In the genomic region with DNA sequence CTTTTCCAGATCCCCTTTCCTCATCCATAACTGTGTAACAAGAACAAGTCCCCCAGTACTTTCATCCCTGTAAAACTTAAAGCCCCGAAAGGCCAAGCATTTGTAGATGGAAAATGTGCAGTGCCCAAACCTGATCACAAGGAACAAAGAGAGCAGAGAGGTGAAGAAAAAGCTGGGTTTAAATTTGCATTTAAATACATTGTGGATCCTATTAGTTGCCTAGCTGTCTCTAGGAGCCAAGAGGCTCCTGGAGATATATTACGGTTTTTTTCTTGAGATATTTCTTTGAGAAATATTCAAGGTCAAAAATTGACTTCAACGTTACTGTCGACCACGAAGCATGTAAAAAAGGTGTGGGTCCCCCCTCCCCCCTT, we compare ENCODE assay signal across 9 mouse cellular contexts. TPM values are rescaled to one million over a fixed set of nuclear protein-coding genes. Genes with fewer than 3 reads are reported as not detected.
DNase-seq lines count a peak whose midpoint lies in the region; ATAC-seq and TF ChIP-seq lines count a peak whose summit lies in the region.
"Had no signal": no experiment of that assay in that cellular context is flagged by ENCODE, and none has a peak within 500 bp of the region (broad histone marks: within the 10 kb centered on the region; RNA-seq: fewer than 3 reads in every experiment).

No protein-coding gene starts in this region.

- no peak for DNase-seq in heart, adult 9 months (ENCODE audit: low spot score in 2 of 2)
- no peak for DNase-seq in ovary, postnatal 36 days (ENCODE audit: low spot score)
- DNase-seq in layer of hippocampus, postnatal 14 days (ENCODE audit: low spot score in 2 of 2) = no peak
- DNase-seq in cerebellum, postnatal 14 days = no peak

- no peak overlapping the region for H3K27ac ChIP-seq in heart, embryonic 14.5 days (replicated peaks in 1 of 2; ENCODE audit: control insufficient read depth in 1 of 2, insufficient read depth in 1 of 2, low read depth in 2 of 2, low read length in 2 of 2)
- H3K27ac ChIP-seq in bone marrow, adult 2 months (ENCODE audit: control insufficient read depth, insufficient read depth, low read depth, low read length, poor library complexity) = no peak overlapping the region; the same call in 1 of the 2 replicates
- peak overlapping the region; percentile 88 for H3K27ac ChIP-seq in hindbrain, embryonic 13.5 days
- peak overlapping the region; percentile 96 for H3K27ac ChIP-seq in midbrain, embryonic 12.5 days (replicated peaks)

- H3K4me1 ChIP-seq in heart, embryonic 14.5 days (ENCODE audit: control insufficient read depth in 2 of 2, insufficient read depth in 2 of 2, low read length in 2 of 2) = peaks cover 4 to 22% of the 10 kb centered on the region in 2 experiments; a peak in 3 of 4 replicates
- H3K4me1 ChIP-seq in bone marrow, adult 2 months (ENCODE audit: control insufficient read depth, insufficient read depth, low read length) = peaks cover 3% of the 10 kb centered on the region
- peaks cover 36% of the 10 kb centered on the region for H3K4me1 ChIP-seq in hindbrain, embryonic 13.5 days (replicated peaks)
- H3K4me1 ChIP-seq in midbrain, embryonic 12.5 days = peaks cover 37% of the 10 kb centered on the region

- no peaks in the 10 kb centered on the region for H3K9me3 ChIP-seq in heart, embryonic 14.5 days (ENCODE audit: control insufficient read depth, low read length)
- H3K9me3 ChIP-seq in hindbrain, embryonic 13.5 days = no peaks in the 10 kb centered on the region
- no peaks in the 10 kb centered on the region for H3K9me3 ChIP-seq in midbrain, embryonic 12.5 days

- peak overlapping the region; percentile 89 for H3K4me2 ChIP-seq in heart, embryonic 14.5 days (ENCODE audit: low read length)
- H3K4me2 ChIP-seq in hindbrain, embryonic 13.5 days = peak overlapping the region; percentile 45
- peak overlapping the region; percentile 73 for H3K4me2 ChIP-seq in midbrain, embryonic 12.5 days (replicated peaks)

- no peak overlapping the region; the same call in 1 of the 2 replicates for H3K9ac ChIP-seq in heart, embryonic 14.5 days (ENCODE audit: low read length)
- no peak overlapping the region for H3K9ac ChIP-seq in hindbrain, embryonic 13.5 days
- no peak overlapping the region; the same call in 1 of the 2 replicates for H3K9ac ChIP-seq in midbrain, embryonic 12.5 days (replicated peaks)

- H3K27me3 ChIP-seq in heart, embryonic 14.5 days (ENCODE audit: control insufficient read depth, insufficient read depth, low read length) = no peaks in the 10 kb centered on the region
- H3K27me3 ChIP-seq in hindbrain, embryonic 13.5 days = no peaks in the 10 kb centered on the region
- no peaks in the 10 kb centered on the region for H3K27me3 ChIP-seq in midbrain, embryonic 12.5 days

- TF ChIP-seq CTCF in bone marrow, adult 2 months (IDR thresholded peaks at IDR 0.05; ENCODE audit: control insufficient read depth, insufficient read depth, low read length) = no peak

- no peaks in the 10 kb centered on the region for H3K36me3 ChIP-seq in heart, embryonic 14.5 days (ENCODE audit: control insufficient read depth, insufficient read depth, low read length)
- H3K36me3 ChIP-seq in hindbrain, embryonic 13.5 days = no peaks in the 10 kb centered on the region
- H3K36me3 ChIP-seq in midbrain, embryonic 12.5 days = no peaks in the 10 kb centered on the region

- H3K4me3 ChIP-seq in heart, embryonic 14.5 days (ENCODE audit: control insufficient read depth in 1 of 2, insufficient read depth in 1 of 2, low read depth in 1 of 2, low read length in 2 of 2) = peak overlapping the region; percentile 22 to 84
- H3K4me3 ChIP-seq in bone marrow, adult 2 months (replicated peaks; ENCODE audit: control insufficient read depth, low read depth, low read length) = peak overlapping the region; percentile 87
- peak overlapping the region; percentile 95; the same call in 1 of the 2 replicates for H3K4me3 ChIP-seq in hindbrain, embryonic 13.5 days
- peak overlapping the region; percentile 97 for H3K4me3 ChIP-seq in midbrain, embryonic 12.5 days

- no peak for TF ChIP-seq POLR2A in bone marrow, adult 2 months (IDR thresholded peaks at IDR 0.05; ENCODE audit: borderline replicate concordance, control insufficient read depth, low read depth, low read length)

- 54% methylated on average over 5 of the region's 5 CpGs for WGBS in heart, embryonic 14.5 days
- 59% methylated on average over 5 of the region's 5 CpGs for WGBS in bone marrow, adult 2 months
- 7% methylated on average over 5 of the region's 5 CpGs for WGBS in hindbrain, embryonic 13.5 days
- 8% methylated on average over 5 of the region's 5 CpGs for WGBS in midbrain, embryonic 12.5 days

- no peak for ATAC-seq in heart, embryonic 14.5 days (ENCODE audit: insufficient number of reproducible peaks, insufficient read depth, low FRiP score, low read depth)
- ATAC-seq in hindbrain, embryonic 13.5 days (ENCODE audit: low FRiP score) = no peak; the same call in 1 of the 2 replicates
- no peak; the same call in 1 of the 2 replicates for ATAC-seq in midbrain, embryonic 12.5 days (ENCODE audit: low FRiP score, low read depth)

RNA-seq across cellular contexts. Expression of a gene that starts 0.4 kb away (rescaled TPM):
- 34.1 and 35.7 TPM in 2 replicates for polyA plus RNA-seq in heart, embryonic 14.5 days (2014; fragmentation: Nextera tagmentation; extraction: Ambion mirVana)
- 15.9 and 30.7 TPM in 2 replicates for polyA plus RNA-seq in bone marrow, adult 2 months (2011; ENCODE audit: insufficient read depth, insufficient read length, low replicate concordance, missing spikeins)
- 119 and 128 TPM in 2 replicates for polyA plus RNA-seq in hindbrain, embryonic 13.5 days (2015; fragmentation: Nextera tagmentation; extraction: Ambion mirVana)
- polyA plus RNA-seq in midbrain, embryonic 12.5 days (2016; fragmentation: Nextera tagmentation; extraction: Ambion mirVana) = 141 and 148 TPM in 2 replicates
- 10 to 100 TPM; 53.2 to 57.4 TPM for total RNA-seq in layer of hippocampus, postnatal 14 days (2021)

RNA-seq across cellular contexts. Expression of a gene that starts 20.4 kb away (rescaled TPM):
- polyA plus RNA-seq in heart, embryonic 14.5 days (2014; fragmentation: Nextera tagmentation; extraction: Ambion mirVana) = 5.8 and 8.6 TPM in 2 replicates
- 11.4 and 13.6 TPM in 2 replicates for polyA plus RNA-seq in bone marrow, adult 2 months (2011; ENCODE audit: insufficient read depth, insufficient read length, low replicate concordance, missing spikeins)
- polyA plus RNA-seq in hindbrain, embryonic 13.5 days (2015; fragmentation: Nextera tagmentation; extraction: Ambion mirVana) = 8.1 and 8.6 TPM in 2 replicates
- polyA plus RNA-seq in midbrain, embryonic 12.5 days (2016; fragmentation: Nextera tagmentation; extraction: Ambion mirVana) = 4.8 and 6.8 TPM in 2 replicates
- total RNA-seq in layer of hippocampus, postnatal 14 days (2021) = 1 to 10 TPM in 1 of 2 experiments, under 1 TPM in 1; 0.67 to 3.0 TPM

RNA-seq across cellular contexts. Expression of a gene that starts 55.5 kb away (rescaled TPM):
- polyA plus RNA-seq in heart, embryonic 14.5 days (2014; fragmentation: Nextera tagmentation; extraction: Ambion mirVana) = not detected in 2 replicates
- not detected in 2 replicates for polyA plus RNA-seq in bone marrow, adult 2 months (2011; ENCODE audit: insufficient read depth, insufficient read length, low replicate concordance, missing spikeins)
- not detected in 2 replicates for polyA plus RNA-seq in hindbrain, embryonic 13.5 days (2015; fragmentation: Nextera tagmentation; extraction: Ambion mirVana)
- not detected in 2 replicates for polyA plus RNA-seq in midbrain, embryonic 12.5 days (2016; fragmentation: Nextera tagmentation; extraction: Ambion mirVana)
- not detected for total RNA-seq in layer of hippocampus, postnatal 14 days (2021)
- polyA plus RNA-seq: lung, adult 2 months had no signal

Comparison
In these comparisons a context has a peak if more than half of its experiments do, and no peak if none do; other contexts are left out.
1. H3K27ac ChIP-seq: peak in hindbrain, embryonic 13.5 days (single experiment) and midbrain, embryonic 12.5 days (single experiment); none in heart, embryonic 14.5 days (0 of 2) and bone marrow, adult 2 months (single experiment).
2. Peak in every context shown above with its lines, with median percentiles within 50 percentile points of each other: H3K4me2 ChIP-seq and H3K4me3 ChIP-seq.